Mouse (Mus musculus) E14TG2a.4 (cell line): ENCODE results near the gene Cdrt4.

ENCODE experiments used
- CTCF ChIP-seq: conservative IDR thresholded peaks from 2 replicates; pipeline ENCODE4 v1.5.1; 2014; ENCODE audit warnings: low read length
- NANOG ChIP-seq: IDR thresholded peaks from 2 replicates; pipeline ENCODE4 v1.6.1; 2014; ENCODE audit warnings: borderline replicate concordance, low read length, mixed read lengths
- POU5F1 ChIP-seq: IDR thresholded peaks from 2 replicates; pipeline ENCODE4 v1.6.1; 2014; ENCODE audit warnings: low read length, borderline replicate concordance

GRCm38 (mm10) chr11:63023461-63023860, 72.5 kb downstream of the Cdrt4 start:
- TF ChIP-seq CTCF (no peak), POU5F1 (no peak), NANOG (no peak)
